Mouse (Mus musculus): ENCODE results near the gene Hic1.

GRCm38 (mm10) chr11:75124406-75124805 is 44.9 kb downstream of the Hic1 start:
- TF ChIP-seq CTCF (IDR thresholded peaks at IDR 0.05; ENCODE audit: borderline replicate concordance, insufficient read depth, low read length) (no peak), POLR2A (IDR thresholded peaks at IDR 0.05; ENCODE audit: low read depth, low read length) (no peak)
